Mouse (Mus musculus): Measurements from ENCODE around the gene Stard9. TPM values are rescaled to one million over a fixed set of nuclear protein-coding genes. Genes with fewer than 3 reads are reported as not detected.

Stard9 gene
- total and polyA plus RNA-seq, 2 experiments = 1.4 to 3.3 TPM

- H3K27ac ChIP-seq (replicated peaks; ENCODE audit: insufficient read depth, low read depth, low read length) = no peak overlapping the region
These were observed 78.1 kb downstream of the Stard9 start for GRCm38 (mm10) chr2:120707041-120707440.

GRCm38 (mm10) chr2:120710154-120710553 lies 81.2 kb downstream of the Stard9 start:
- H3K36me3 ChIP-seq (ENCODE audit: control insufficient read depth, insufficient read depth, low read length) = no peaks in the 10 kb centered on the region; the same call in 1 of the 2 replicates
- WGBS = 92% methylated on average over 3 of the region's 3 CpGs
- no peak overlapping the region for H3K9ac ChIP-seq (ENCODE audit: low read depth, low read length)
- no peaks in the 10 kb centered on the region for H3K4me1 ChIP-seq (ENCODE audit: control insufficient read depth, insufficient read depth, low read length)
- no peaks in the 10 kb centered on the region for H3K27me3 ChIP-seq (ENCODE audit: control insufficient read depth, insufficient read depth, low read length)
- TF ChIP-seq CTCF (IDR thresholded peaks at IDR 0.05; ENCODE audit: low read depth, low read length) (no peak), POLR2A (IDR thresholded peaks at IDR 0.05; ENCODE audit: extremely low read depth, insufficient read depth, low read length) (no peak)
- no peaks in the 10 kb centered on the region for H3K79me2 ChIP-seq (ENCODE audit: control insufficient read depth, insufficient read depth, low read length)
- no peak overlapping the region for H3K27ac ChIP-seq (replicated peaks; ENCODE audit: insufficient read depth, low read depth, low read length)
- H3K4me3 ChIP-seq (ENCODE audit: insufficient read depth, low read depth, low read length) = no peak overlapping the region
- no peak for DNase-seq (ENCODE audit: extremely low read depth, low read depth, low spot score)

More at GRCm38 (mm10) chr2:120707041-120707440, 78.1 kb downstream of the Stard9 start:
- Histone ChIP-seq H3K4me3 (ENCODE audit: insufficient read depth, low read depth, low read length) (no peak overlapping the region), H3K27me3 (ENCODE audit: control insufficient read depth, insufficient read depth, low read length) (no peaks in the 10 kb centered on the region), H3K79me2 (ENCODE audit: control insufficient read depth, insufficient read depth, low read length) (no peaks in the 10 kb centered on the region), H3K36me3 (ENCODE audit: control insufficient read depth, insufficient read depth, low read length) (no peaks in the 10 kb centered on the region), H3K9ac (ENCODE audit: low read depth, low read length) (no peak overlapping the region), H3K4me1 (ENCODE audit: control insufficient read depth, insufficient read depth, low read length) (no peaks in the 10 kb centered on the region)
- TF ChIP-seq POLR2A (IDR thresholded peaks at IDR 0.05; ENCODE audit: extremely low read depth, insufficient read depth, low read length) (no peak), CTCF (IDR thresholded peaks at IDR 0.05; ENCODE audit: low read depth, low read length) (no peak)
- no peak for DNase-seq (ENCODE audit: extremely low read depth, low read depth, low spot score)

GRCm38 (mm10) chr2:120710948-120711347 lies 82.0 kb downstream of the Stard9 start:
- Histone ChIP-seq H3K27me3 (ENCODE audit: control insufficient read depth, insufficient read depth, low read length) (no peaks in the 10 kb centered on the region), H3K27ac (replicated peaks; ENCODE audit: insufficient read depth, low read depth, low read length) (no peak overlapping the region), H3K4me1 (ENCODE audit: control insufficient read depth, insufficient read depth, low read length) (no peaks in the 10 kb centered on the region), H3K9ac (ENCODE audit: low read depth, low read length) (no peak overlapping the region), H3K36me3 (ENCODE audit: control insufficient read depth, insufficient read depth, low read length) (peaks cover under 1% of the 10 kb centered on the region), H3K4me3 (ENCODE audit: insufficient read depth, low read depth, low read length) (no peak overlapping the region), H3K79me2 (ENCODE audit: control insufficient read depth, insufficient read depth, low read length) (no peaks in the 10 kb centered on the region)
- no peak for TF ChIP-seq POLR2A (IDR thresholded peaks at IDR 0.05; ENCODE audit: extremely low read depth, insufficient read depth, low read length)
- TF ChIP-seq CTCF (IDR thresholded peaks at IDR 0.05; ENCODE audit: low read depth, low read length) = no peak
- WGBS = 76% methylated on average over 3 of the region's 3 CpGs
- DNase-seq (ENCODE audit: extremely low read depth, low read depth, low spot score) = no peak

- H3K79me2 ChIP-seq (ENCODE audit: control insufficient read depth, insufficient read depth, low read length) = no peaks in the 10 kb centered on the region
- DNase-seq (ENCODE audit: extremely low read depth, low read depth, low spot score) = no peak
- no peaks in the 10 kb centered on the region for H3K4me1 ChIP-seq (ENCODE audit: control insufficient read depth, insufficient read depth, low read length)
- H3K4me3 ChIP-seq (ENCODE audit: insufficient read depth, low read depth, low read length) = no peak overlapping the region
- no peak overlapping the region for H3K27ac ChIP-seq (replicated peaks; ENCODE audit: insufficient read depth, low read depth, low read length)
- TF ChIP-seq POLR2A (IDR thresholded peaks at IDR 0.05; ENCODE audit: extremely low read depth, insufficient read depth, low read length) = no peak
- TF ChIP-seq CTCF (IDR thresholded peaks at IDR 0.05; ENCODE audit: low read depth, low read length) = no peak
- no peaks in the 10 kb centered on the region for H3K27me3 ChIP-seq (ENCODE audit: control insufficient read depth, insufficient read depth, low read length)
- 98% methylated on average over 3 of the region's 3 CpGs for WGBS
- peaks cover 19% of the 10 kb centered on the region for H3K36me3 ChIP-seq (ENCODE audit: control insufficient read depth, insufficient read depth, low read length)
- H3K9ac ChIP-seq (ENCODE audit: low read depth, low read length) = no peak overlapping the region
These were observed 84.5 kb downstream of the Stard9 start for GRCm38 (mm10) chr2:120713441-120713840.

GRCm38 (mm10) chr2:120718496-120718895 lies 89.6 kb downstream of the Stard9 start:
- H3K4me1 ChIP-seq (ENCODE audit: control insufficient read depth, insufficient read depth, low read length) = no peaks in the 10 kb centered on the region
- peaks cover 49% of the 10 kb centered on the region for H3K36me3 ChIP-seq (ENCODE audit: control insufficient read depth, insufficient read depth, low read length)
- 95% methylated on average over 8 of the region's 8 CpGs for WGBS
- no peak overlapping the region for H3K9ac ChIP-seq (ENCODE audit: low read depth, low read length)
- no peaks in the 10 kb centered on the region for H3K27me3 ChIP-seq (ENCODE audit: control insufficient read depth, insufficient read depth, low read length)
- no peak overlapping the region for H3K4me3 ChIP-seq (ENCODE audit: insufficient read depth, low read depth, low read length)
- H3K27ac ChIP-seq (replicated peaks; ENCODE audit: insufficient read depth, low read depth, low read length) = no peak overlapping the region
- TF ChIP-seq CTCF (IDR thresholded peaks at IDR 0.05; ENCODE audit: low read depth, low read length) = no peak
- no peak for TF ChIP-seq POLR2A (IDR thresholded peaks at IDR 0.05; ENCODE audit: extremely low read depth, insufficient read depth, low read length)
- DNase-seq (ENCODE audit: extremely low read depth, low read depth, low spot score) = no peak
- H3K79me2 ChIP-seq (ENCODE audit: control insufficient read depth, insufficient read depth, low read length) = no peaks in the 10 kb centered on the region

- peaks cover 68% of the 10 kb centered on the region for H3K36me3 ChIP-seq (ENCODE audit: control insufficient read depth, insufficient read depth, low read length)
- no peak overlapping the region for H3K4me3 ChIP-seq (ENCODE audit: insufficient read depth, low read depth, low read length)
- H3K4me1 ChIP-seq (ENCODE audit: control insufficient read depth, insufficient read depth, low read length) = no peaks in the 10 kb centered on the region
- no peaks in the 10 kb centered on the region for H3K27me3 ChIP-seq (ENCODE audit: control insufficient read depth, insufficient read depth, low read length)
- no peak overlapping the region for H3K27ac ChIP-seq (replicated peaks; ENCODE audit: insufficient read depth, low read depth, low read length)
- 94% methylated on average over 6 of the region's 6 CpGs for WGBS
- H3K79me2 ChIP-seq (ENCODE audit: control insufficient read depth, insufficient read depth, low read length) = no peaks in the 10 kb centered on the region
- DNase-seq (ENCODE audit: extremely low read depth, low read depth, low spot score) = no peak
- TF ChIP-seq POLR2A (IDR thresholded peaks at IDR 0.05; ENCODE audit: extremely low read depth, insufficient read depth, low read length) (no peak), CTCF (IDR thresholded peaks at IDR 0.05; ENCODE audit: low read depth, low read length) (no peak)
- no peak overlapping the region for H3K9ac ChIP-seq (ENCODE audit: low read depth, low read length)
These were observed 91.9 kb downstream of the Stard9 start for GRCm38 (mm10) chr2:120720821-120721220.

Data from liver, adult 2 months (tissue).